Comparison of ENCODE assay signal across 8 mouse cellular contexts in the genomic region with DNA sequence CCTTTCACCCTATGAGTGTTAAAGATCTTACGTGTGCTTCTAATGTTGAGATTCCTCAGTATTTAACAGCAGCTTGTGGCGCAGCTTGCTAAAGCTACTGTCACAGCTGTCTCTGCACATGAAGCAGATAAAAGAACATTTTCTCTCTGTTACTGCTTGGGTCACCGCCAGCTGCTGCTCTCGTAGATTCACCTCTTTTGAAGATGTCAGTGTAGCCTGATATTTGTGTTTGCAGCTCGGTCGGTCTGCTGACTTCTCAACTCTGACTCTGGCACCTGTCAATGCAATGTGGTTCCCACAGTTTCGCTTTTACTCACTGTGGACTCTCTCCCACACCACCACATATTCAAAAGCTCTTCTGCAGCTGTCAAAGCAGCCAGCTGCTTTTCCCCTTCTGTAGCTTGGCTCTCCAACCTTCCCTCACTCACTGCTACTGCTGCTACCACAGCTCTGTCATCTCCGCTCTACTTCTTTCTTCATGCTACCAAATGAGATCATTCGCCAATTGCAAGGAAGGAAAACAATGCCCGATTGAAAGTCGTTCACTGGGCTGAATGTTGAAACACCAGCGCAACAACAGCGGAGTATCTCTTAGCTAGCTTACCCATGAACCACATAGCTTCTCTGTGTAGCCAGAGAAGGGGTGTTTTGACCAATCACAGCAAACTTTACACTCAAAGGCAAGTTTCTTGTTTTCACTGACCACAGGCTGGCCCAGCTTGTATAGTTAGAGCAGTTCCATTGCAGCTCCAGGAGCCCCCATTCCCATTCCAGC. TPM values are rescaled to one million over a fixed set of nuclear protein-coding genes. Genes with fewer than 3 reads are reported as not detected.
DNase-seq lines count a peak whose midpoint lies in the region; ATAC-seq and TF ChIP-seq lines count a peak whose summit lies in the region.

No protein-coding gene starts in this region.

- no peak overlapping the region for H3K27ac ChIP-seq in kidney, adult 2 months (ENCODE audit: insufficient read depth, low read depth, low read length)
- no peak overlapping the region; the same call in 1 of the 2 replicates for H3K27ac ChIP-seq in embryonic facial prominence, embryonic 14.5 days (replicated peaks; ENCODE audit: low read depth, low read length)

- no peak for TF ChIP-seq POLR2A in kidney, adult 2 months (IDR thresholded peaks at IDR 0.05; ENCODE audit: low read depth, low read length)

- H3K4me1 ChIP-seq in kidney, adult 2 months (ENCODE audit: control insufficient read depth, insufficient read depth, low read length), result no peaks in the 10 kb centered on the region
- H3K4me1 ChIP-seq in embryonic facial prominence, embryonic 14.5 days (ENCODE audit: control insufficient read depth, insufficient read depth, low read length), result no peaks in the 10 kb centered on the region

- H3K9me3 ChIP-seq in embryonic facial prominence, embryonic 14.5 days (ENCODE audit: control insufficient read depth, low read length), result no peaks in the 10 kb centered on the region

- H3K36me3 ChIP-seq in kidney, adult 2 months (ENCODE audit: control insufficient read depth, insufficient read depth, low read length), result no peaks in the 10 kb centered on the region
- H3K36me3 ChIP-seq in embryonic facial prominence, embryonic 14.5 days (ENCODE audit: control insufficient read depth, insufficient read depth, low read length), result no peaks in the 10 kb centered on the region

- no peak for TF ChIP-seq CTCF in kidney, adult 2 months (conservative IDR thresholded peaks at IDR 0.05; ENCODE audit: insufficient read depth, insufficient read length, low read depth, low read length)

- peak; percentile 13 to 24 for DNase-seq in kidney, postnatal 4 days
- no peak for DNase-seq in kidney, adult 2 months
- peak; percentile 81 for DNase-seq in embryonic facial prominence, embryonic 14.5 days (ENCODE audit: low spot score)
- DNase-seq in lung, postnatal 14 days, result peak; percentile 7
- DNase-seq in spleen, postnatal 36 days (ENCODE audit: low spot score in 2 of 2), result peak; percentile 15 to 29
- no peak for DNase-seq in cerebellum, adult 11-12 months

- H3K4me3 ChIP-seq in kidney, adult 2 months (ENCODE audit: insufficient read depth, low read depth, low read length), result no peak overlapping the region
- H3K4me3 ChIP-seq in embryonic facial prominence, embryonic 14.5 days (ENCODE audit: low read depth, low read length), result no peak overlapping the region

- 60% methylated on average over 13 of the region's 13 CpGs for WGBS in kidney, adult 2 months
- WGBS in embryonic facial prominence, embryonic 14.5 days, result 53% methylated on average over 13 of the region's 13 CpGs

- H3K9ac ChIP-seq in embryonic facial prominence, embryonic 14.5 days (ENCODE audit: low read depth, low read length), result no peak overlapping the region

- H3K27me3 ChIP-seq in kidney, adult 2 months (replicated peaks; ENCODE audit: control insufficient read depth, insufficient read depth, low read length), result no peaks in the 10 kb centered on the region
- no peaks in the 10 kb centered on the region for H3K27me3 ChIP-seq in embryonic facial prominence, embryonic 14.5 days (replicated peaks; ENCODE audit: control insufficient read depth, insufficient read depth, low read length)

- ATAC-seq in embryonic facial prominence, embryonic 14.5 days (ENCODE audit: low read depth), result peak; percentile 87
- peak; percentile 86 for ATAC-seq in inflammation-experienced regulatory T-cells, adult 6 months
- ATAC-seq in monocyte, adult 5-6 weeks (replicated peaks; ENCODE audit: insufficient number of reproducible peaks, low FRiP score, low TSS enrichment, poor library complexity, severe bottlenecking), result no peak; the same call in 1 of the 2 replicates

- H3K4me2 ChIP-seq in embryonic facial prominence, embryonic 14.5 days (ENCODE audit: low read depth, low read length), result no peak overlapping the region

RNA-seq across cellular contexts. Expression of a gene that starts 45.3 kb away (rescaled TPM):
- polyA plus RNA-seq in kidney, adult 2 months (2012; rRNA removed), result 16.6 and 22.0 TPM in 2 replicates
- polyA plus RNA-seq in embryonic facial prominence, embryonic 14.5 days (2014; fragmentation: Nextera tagmentation; extraction: Ambion mirVana), result 27.9 and 29.3 TPM in 2 replicates
- 1 to 10 TPM; 2.8 to 3.7 (median 3.0) TPM for polyA plus RNA-seq in inflammation-experienced regulatory T-cells, adult 6 months (2017; shearing (Covaris generic))
- 33.5 to 53.2 TPM (median 50.9 TPM) in 3 replicates for total RNA-seq in monocyte, adult 5-6 weeks (2017)

Comparison
In these comparisons a context has a peak if more than half of its experiments do, and no peak if none do; other contexts are left out.
1. DNase-seq: peak in kidney, postnatal 4 days (2 of 2), embryonic facial prominence, embryonic 14.5 days (single experiment), lung, postnatal 14 days (single experiment) and spleen, postnatal 36 days (2 of 2); none in kidney, adult 2 months (single experiment) and cerebellum, adult 11-12 months (single experiment).